Mouse (Mus musculus): Measurements from ENCODE around the gene Iffo2. TPM values are rescaled to one million over a fixed set of nuclear protein-coding genes. Genes with fewer than 3 reads are reported as not detected.
A peak's percentile ranks its signal among the peaks of the same experiment; 100 is the strongest.

Gene Iffo2
- polyA plus RNA-seq, 1 experiment from 2014 or later: 2.8 TPM

DNA sequence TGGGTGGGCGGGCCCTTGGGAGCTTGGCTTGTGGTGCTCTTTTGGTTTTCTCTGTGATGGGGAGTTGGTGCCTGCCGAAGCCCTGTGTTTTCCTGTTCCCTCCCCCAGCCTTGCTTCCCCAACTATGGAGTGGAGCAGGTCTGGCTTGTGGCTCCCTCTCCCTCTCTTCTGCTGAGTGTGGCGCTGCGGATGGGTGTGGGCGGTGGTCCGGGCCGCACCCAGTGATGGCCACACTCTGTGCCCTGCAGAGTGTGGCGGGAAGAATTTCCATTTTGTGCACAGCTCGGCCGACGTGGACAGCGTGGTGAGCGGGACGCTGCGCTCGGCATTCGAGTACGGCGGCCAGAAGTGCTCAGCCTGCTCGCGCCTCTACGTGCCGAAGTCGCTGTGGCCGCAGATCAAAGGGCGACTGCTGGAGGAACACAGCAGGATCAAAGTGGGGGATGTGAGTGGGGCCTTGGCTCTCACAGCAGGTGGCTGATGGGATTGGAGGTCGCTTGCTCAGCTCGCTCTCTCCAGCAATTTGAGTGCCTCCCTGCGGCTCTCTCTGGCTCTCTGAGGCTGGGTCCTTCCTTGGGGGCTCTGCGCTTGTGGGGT is 111.6 kb downstream of the Iffo2 start:
- Histone ChIP-seq H3K27me3 (ENCODE audit: low read depth, poor library complexity, severe bottlenecking) (peaks cover 70% of the 10 kb centered on the region), H3K27ac (peak overlapping the region; percentile 75), H3K9me3 (replicated peaks) (no peaks in the 10 kb centered on the region), H3K36me3 (peaks cover 24% of the 10 kb centered on the region; the same call in 1 of the 2 replicates), H3K4me1 (peaks cover 46% of the 10 kb centered on the region), H3K4me3 (peak overlapping the region; percentile 49)
- DNase-seq (ENCODE audit: low spot score): peak; percentile 72
- WGBS: under 1% methylated on average over 30 of the region's 30 CpGs

DNA sequence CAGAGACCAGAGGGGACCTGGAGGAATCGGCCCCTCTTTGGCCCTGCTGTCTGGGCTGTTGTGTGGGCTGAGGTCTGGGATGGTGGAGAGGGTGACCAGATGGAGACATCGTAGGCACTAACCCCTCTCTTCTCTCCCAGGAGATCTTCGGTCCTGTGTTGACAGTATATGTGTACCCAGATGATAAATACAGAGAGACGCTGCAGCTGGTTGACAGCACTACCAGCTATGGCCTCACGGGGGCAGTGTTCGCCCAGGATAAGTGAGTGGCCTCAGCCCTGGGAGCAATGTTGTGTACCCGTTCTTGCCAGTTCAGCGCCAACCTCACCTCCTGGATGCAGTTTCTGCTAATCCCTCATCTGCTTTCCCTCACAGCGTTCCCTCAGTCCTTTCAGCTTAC is 113.6 kb downstream of the Iffo2 start:
- DNase-seq (ENCODE audit: low spot score): peak; percentile 91
- H3K4me3 ChIP-seq: no peak overlapping the region
- peaks cover 49% of the 10 kb centered on the region for H3K27me3 ChIP-seq (ENCODE audit: low read depth, poor library complexity, severe bottlenecking)
- H3K9me3 ChIP-seq (replicated peaks): no peaks in the 10 kb centered on the region
- peaks cover 19% of the 10 kb centered on the region for H3K36me3 ChIP-seq
- WGBS: 17% methylated on average over 9 of the region's 9 CpGs
- H3K4me1 ChIP-seq: peaks cover 38% of the 10 kb centered on the region
- no peak overlapping the region for H3K27ac ChIP-seq

DNA sequence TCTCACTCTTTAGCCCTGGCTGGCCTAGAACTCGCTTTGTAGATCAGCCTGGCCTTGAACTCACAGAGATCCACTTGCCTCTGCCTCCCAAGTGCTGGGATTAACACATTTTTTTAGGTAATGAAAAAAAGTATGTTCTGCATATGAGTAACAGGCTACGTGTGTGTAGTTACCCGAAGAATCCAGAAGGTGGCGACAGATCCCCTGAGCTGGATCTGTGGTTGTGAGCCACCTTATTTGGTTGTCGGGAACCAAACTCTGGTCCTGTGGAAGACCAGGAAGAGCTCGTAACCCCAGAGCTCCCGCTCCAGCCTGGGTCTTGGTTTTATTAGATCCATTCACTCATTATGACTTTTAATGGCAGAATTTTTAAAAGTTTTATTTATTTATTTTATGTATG is 116.6 kb downstream of the Iffo2 start:
- WGBS: 84% methylated on average over 7 of the region's 7 CpGs
- Histone ChIP-seq H3K4me3 (no peak overlapping the region), H3K36me3 (peaks cover 20% of the 10 kb centered on the region)

GRCm38 (mm10) chr4:139650086-139650743 is 119.9 kb downstream of the Iffo2 start:
- Histone ChIP-seq H3K9me3 (replicated peaks) (no peaks in the 10 kb centered on the region), H3K27me3 (ENCODE audit: low read depth, poor library complexity, severe bottlenecking) (0 out of 2 replicates have a peak, but pooled peaks cover 7% of the 10 kb centered on the region), H3K4me1 (no peaks in the 10 kb centered on the region), H3K36me3 (peaks cover 12% of the 10 kb centered on the region), H3K27ac (no peak overlapping the region), H3K4me3 (no peak overlapping the region)
- 80% methylated on average over 15 of the region's 15 CpGs for WGBS
- no peak for DNase-seq (ENCODE audit: low spot score)

More for the DNA sequence above, 116.6 kb downstream of the Iffo2 start:
- peaks cover 8% of the 10 kb centered on the region for H3K4me1 ChIP-seq
- peaks cover 20% of the 10 kb centered on the region for H3K27me3 ChIP-seq (ENCODE audit: low read depth, poor library complexity, severe bottlenecking)
- DNase-seq (ENCODE audit: low spot score): no peak
- no peak overlapping the region for H3K27ac ChIP-seq
- no peaks in the 10 kb centered on the region for H3K9me3 ChIP-seq (replicated peaks)

- H3K27ac ChIP-seq: no peak overlapping the region
- H3K9me3 ChIP-seq (replicated peaks): no peaks in the 10 kb centered on the region
- 80% methylated on average over 11 of the region's 11 CpGs for WGBS
- DNase-seq (ENCODE audit: low spot score): no peak
- H3K4me1 ChIP-seq: no peaks in the 10 kb centered on the region
- no peak overlapping the region for H3K4me3 ChIP-seq
- peaks cover 12% of the 10 kb centered on the region for H3K36me3 ChIP-seq
- 0 out of 2 replicates have a peak, but pooled peaks cover 7% of the 10 kb centered on the region for H3K27me3 ChIP-seq (ENCODE audit: low read depth, poor library complexity, severe bottlenecking)
Measured at GRCm38 (mm10) chr4:139650907-139651306, 120.6 kb downstream of the Iffo2 start.

DNA sequence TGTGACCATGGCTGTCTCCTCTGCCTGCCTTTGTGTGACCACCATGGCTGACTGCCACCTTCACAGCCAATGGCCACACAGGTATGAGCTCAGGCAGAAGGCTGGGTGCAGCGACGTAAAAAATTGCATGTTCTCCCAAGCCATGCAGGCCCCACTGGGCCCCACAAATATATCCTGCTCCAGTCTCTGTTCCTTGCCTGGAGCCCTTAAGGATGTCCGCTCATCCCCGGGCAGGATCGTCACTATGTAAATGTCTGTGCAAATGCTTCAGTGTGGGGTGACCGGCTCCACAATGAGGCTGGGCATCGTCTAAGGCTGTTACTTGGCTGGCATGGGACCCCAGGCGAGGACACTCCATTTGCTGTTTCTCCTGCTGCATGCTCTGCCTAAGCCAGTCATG is 122.9 kb downstream of the Iffo2 start, which contains the start of gene Tas1r2:
Tas1r2 (plus strand) TSS at position 301 of the 400 bp plus-strand sequence.
- no peak within 1 kb of the TSS for H3K27ac ChIP-seq
- no peak within 1 kb of the TSS for H3K4me3 ChIP-seq

GRCm38 (mm10) chr4:139661897-139662296 is 131.5 kb downstream of the Iffo2 start:
- Histone ChIP-seq H3K27ac (no peak overlapping the region), H3K36me3 (no peaks in the 10 kb centered on the region), H3K4me1 (no peaks in the 10 kb centered on the region), H3K27me3 (ENCODE audit: low read depth, poor library complexity, severe bottlenecking) (no peaks in the 10 kb centered on the region), H3K9me3 (replicated peaks) (no peaks in the 10 kb centered on the region), H3K4me3 (no peak overlapping the region)
- WGBS: 90% methylated on average over 14 of the region's 14 CpGs
- no peak for DNase-seq (ENCODE audit: low spot score)

More for the DNA sequence above, 122.9 kb downstream of the Iffo2 start, which contains the start of gene Tas1r2:
- H3K4me1 ChIP-seq: no peaks in the 10 kb centered on the region
- 84% methylated on average over 8 of the region's 8 CpGs for WGBS
- H3K27me3 ChIP-seq (ENCODE audit: low read depth, poor library complexity, severe bottlenecking): 0 out of 2 replicates have a peak, but pooled peaks cover 7% of the 10 kb centered on the region
- DNase-seq (ENCODE audit: low spot score): no peak
- H3K36me3 ChIP-seq: peaks cover 8% of the 10 kb centered on the region
- no peaks in the 10 kb centered on the region for H3K9me3 ChIP-seq (replicated peaks)

GRCm38 (mm10) chr4:139667632-139668031 is 137.3 kb downstream of the Iffo2 start:
- no peak overlapping the region for H3K4me3 ChIP-seq
- peaks cover 11% of the 10 kb centered on the region; the same call in 1 of the 2 replicates for H3K27me3 ChIP-seq (ENCODE audit: low read depth, poor library complexity, severe bottlenecking)
- H3K4me1 ChIP-seq: peaks cover 4% of the 10 kb centered on the region; the same call in 1 of the 2 replicates
- no peak overlapping the region for H3K27ac ChIP-seq
- no peak for DNase-seq (ENCODE audit: low spot score)
- H3K36me3 ChIP-seq: no peaks in the 10 kb centered on the region
- 79% methylated on average over 6 of the region's 6 CpGs for WGBS
- H3K9me3 ChIP-seq (replicated peaks): no peaks in the 10 kb centered on the region

DNA sequence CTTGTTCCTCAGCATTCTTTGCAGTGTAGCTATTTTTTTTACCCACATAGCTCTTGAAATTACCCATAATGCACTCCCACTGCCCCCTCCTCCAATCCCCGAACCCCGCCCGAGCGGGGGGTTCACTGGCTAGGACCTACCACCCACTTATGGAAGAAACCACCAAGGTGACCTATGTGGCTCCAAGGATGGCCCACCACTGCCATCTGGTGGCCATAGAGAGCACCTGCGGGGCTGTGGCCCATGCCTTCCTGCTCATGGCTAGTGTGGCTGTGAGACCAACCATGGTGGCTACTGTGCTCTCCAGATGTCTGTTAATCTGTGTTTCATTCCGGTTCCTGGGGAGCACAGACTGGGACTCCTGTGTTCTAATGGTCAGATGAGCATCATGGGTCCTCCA is 139.5 kb downstream of the Iffo2 start:
- peak; percentile 78 for DNase-seq (ENCODE audit: low spot score)
- Histone ChIP-seq H3K27ac (no peak overlapping the region), H3K9me3 (replicated peaks) (no peaks in the 10 kb centered on the region), H3K36me3 (no peaks in the 10 kb centered on the region), H3K4me3 (no peak overlapping the region), H3K4me1 (peaks cover 4% of the 10 kb centered on the region; the same call in 1 of the 2 replicates), H3K27me3 (ENCODE audit: low read depth, poor library complexity, severe bottlenecking) (peaks cover 33% of the 10 kb centered on the region)
- WGBS: 20% methylated on average over 6 of the region's 6 CpGs

Small RNA genes lying within 50 kb of the gene (microRNA-seq; reads per million reads assigned to microRNA genes)
- gene Gm25571: not detected
- not detected for gene Mir7020

Other genes starting within 250 kb of the Iffo2 start
- gene Pqlc2, start 219.8 kb upstream of the Iffo2 start, polyA plus RNA-seq (2016; fragmentation: Nextera tagmentation; extraction: Ambion mirVana): 14.6 and 19.7 TPM in 2 replicates
- 115 and 133 TPM in 2 replicates for gene Akr7a5, start 219.8 kb upstream of the Iffo2 start, polyA plus RNA-seq (2016; fragmentation: Nextera tagmentation; extraction: Ambion mirVana)
- 178 and 236 TPM in 2 replicates for gene Mrto4, start 178.0 kb upstream of the Iffo2 start, polyA plus RNA-seq (2016; fragmentation: Nextera tagmentation; extraction: Ambion mirVana)
- 32.1 and 32.2 TPM in 2 replicates for gene Emc1, start 178.0 kb upstream of the Iffo2 start, polyA plus RNA-seq (2016; fragmentation: Nextera tagmentation; extraction: Ambion mirVana)
- gene Ubr4, start 177.9 kb upstream of the Iffo2 start, polyA plus RNA-seq (2016; fragmentation: Nextera tagmentation; extraction: Ambion mirVana): 69.7 and 74.4 TPM in 2 replicates
- gene Gm21969, start 72.6 kb downstream of the Iffo2 start, polyA plus RNA-seq (2016; fragmentation: Nextera tagmentation; extraction: Ambion mirVana): not detected in 2 replicates
- gene Aldh4a1, start 92.3 kb downstream of the Iffo2 start, polyA plus RNA-seq (2016; fragmentation: Nextera tagmentation; extraction: Ambion mirVana): 25.5 and 26.0 TPM in 2 replicates
- gene Tas1r2, start 123.0 kb downstream of the Iffo2 start, polyA plus RNA-seq (2016; fragmentation: Nextera tagmentation; extraction: Ambion mirVana): not detected in 2 replicates